8 mouse cellular contexts compared by ENCODE assay signal in genomic region chr3:28781848-28782247, GRCm38 (mm10). TPM values are rescaled to one million over a fixed set of nuclear protein-coding genes. Genes with fewer than 3 reads are reported as not detected.
A peak's percentile ranks its signal among the peaks of the same experiment; 100 is the strongest.
DNase-seq lines count a peak whose midpoint lies in the region; ATAC-seq and TF ChIP-seq lines count a peak whose summit lies in the region.

No protein-coding gene starts in this region.

- H3K4me3 ChIP-seq in kidney, embryonic 15.5 days (replicated peaks) = peak overlapping the region; percentile 65
- peak overlapping the region; percentile 92 for H3K4me3 ChIP-seq in embryonic facial prominence, embryonic 10.5 days
- no peak overlapping the region for H3K4me3 ChIP-seq in myocyte

- TF ChIP-seq POLR2A in myocyte (IDR thresholded peaks at IDR 0.05; ENCODE audit: insufficient read length, low read depth) = no peak

- H3K4me2 ChIP-seq in kidney, embryonic 15.5 days = peak overlapping the region; percentile 99
- peak overlapping the region; percentile 66 for H3K4me2 ChIP-seq in myocyte (ENCODE audit: low read depth)

- H3ac ChIP-seq in myocyte (ENCODE audit: control insufficient read depth, insufficient read length) = peak overlapping the region; percentile 61

- no peaks in the 10 kb centered on the region for H3K79me2 ChIP-seq in myocyte (ENCODE audit: control insufficient read depth, insufficient read depth)

- peaks cover 12% of the 10 kb centered on the region for H3K4me1 ChIP-seq in kidney, embryonic 15.5 days
- H3K4me1 ChIP-seq in embryonic facial prominence, embryonic 10.5 days = peaks cover 9% of the 10 kb centered on the region

- H3K27me3 ChIP-seq in kidney, embryonic 15.5 days = no peaks in the 10 kb centered on the region
- peaks cover 16% of the 10 kb centered on the region for H3K27me3 ChIP-seq in embryonic facial prominence, embryonic 10.5 days (replicated peaks; ENCODE audit: low read depth, poor library complexity, severe bottlenecking)
- no peaks in the 10 kb centered on the region for H3K27me3 ChIP-seq in myocyte (ENCODE audit: control insufficient read depth, insufficient read depth, insufficient read length)

- no peak overlapping the region for H3K27ac ChIP-seq in kidney, embryonic 15.5 days
- H3K27ac ChIP-seq in embryonic facial prominence, embryonic 10.5 days (replicated peaks) = peak overlapping the region; percentile 83

- H3K36me3 ChIP-seq in kidney, embryonic 15.5 days = no peaks in the 10 kb centered on the region
- H3K36me3 ChIP-seq in embryonic facial prominence, embryonic 10.5 days (replicated peaks) = no peaks in the 10 kb centered on the region; the same call in 1 of the 2 replicates
- H3K36me3 ChIP-seq in myocyte (ENCODE audit: control insufficient read depth, insufficient read depth) = no peaks in the 10 kb centered on the region

- H3K9me3 ChIP-seq in kidney, embryonic 15.5 days (replicated peaks) = no peaks in the 10 kb centered on the region
- no peaks in the 10 kb centered on the region for H3K9me3 ChIP-seq in embryonic facial prominence, embryonic 10.5 days

- 17% methylated on average over 14 of the region's 14 CpGs for WGBS in kidney, embryonic 15.5 days
- WGBS in embryonic facial prominence, embryonic 10.5 days = 23% methylated on average over 14 of the region's 14 CpGs

- H3K9ac ChIP-seq in kidney, embryonic 15.5 days = peak overlapping the region; percentile 80

- DNase-seq in kidney, postnatal 10 days = no peak
- DNase-seq in embryonic facial prominence, embryonic 10.5 days (ENCODE audit: low spot score) = no peak
- DNase-seq in urinary bladder, postnatal 10 days (ENCODE audit: low spot score) = no peak
- no peak for DNase-seq in frontal cortex, adult 2 months (ENCODE audit: extremely low spot score in 1 of 2, low spot score in 1 of 2)
- no peak for DNase-seq in adrenal gland, postnatal 4 days (ENCODE audit: low spot score in 2 of 2)

- no peak for ATAC-seq in kidney, embryonic 15.5 days (replicated peaks; ENCODE audit: low FRiP score)
- ATAC-seq in inflammation-experienced regulatory T-cells, adult 6 months = peak; percentile 3

TF ChIP-seq in myocyte, 11 proteins besides CTCF, POLR2A, EP300 and RAD21:
- TF ChIP-seq MYOD1 (IDR thresholded peaks at IDR 0.05; ENCODE audit: control insufficient read depth in 1 of 3, insufficient read length in 2 of 3, low read depth in 2 of 3) (no peak), TCF12 (IDR thresholded peaks at IDR 0.05; ENCODE audit: insufficient read depth, poor library complexity, severe bottlenecking) (no peak), E2F4 (IDR thresholded peaks at IDR 0.05; ENCODE audit: insufficient read depth) (no peak), SRF (IDR thresholded peaks at IDR 0.05; ENCODE audit: control insufficient read depth, insufficient read length, low read depth) (no peak), MAX (IDR thresholded peaks at IDR 0.05; ENCODE audit: low read depth) (no peak), POLR2AphosphoS2 (IDR thresholded peaks at IDR 0.05; ENCODE audit: insufficient read length, low read depth) (no peak), TCF3 (IDR thresholded peaks at IDR 0.05; ENCODE audit: insufficient read length, low read depth) (no peak), REST (IDR thresholded peaks at IDR 0.05; ENCODE audit: insufficient read depth, insufficient read length) (no peak), MYOG (IDR thresholded peaks at IDR 0.05; ENCODE audit: control insufficient read depth in 1 of 3, insufficient read depth in 1 of 3, insufficient read length in 2 of 3, low read depth in 2 of 3) (no peak)
TF ChIP-seq in myocyte: peak in this region for 0.

RNA-seq across cellular contexts. Expression of gene Eif5a2, which starts 0.8 kb away (rescaled TPM):
- polyA plus RNA-seq in kidney, embryonic 15.5 days (2015; fragmentation: Nextera tagmentation; extraction: Ambion mirVana) = 7.4 and 8.0 TPM in 2 replicates
- polyA plus RNA-seq in embryonic facial prominence, embryonic 10.5 days (2016; fragmentation: Nextera tagmentation; extraction: Ambion mirVana) = 12.9 and 13.5 TPM in 2 replicates
- 1 to 10 TPM; 4.2 to 7.2 (median 5.6) TPM for polyA plus RNA-seq in inflammation-experienced regulatory T-cells, adult 6 months (2017; shearing (Covaris generic))
- polyA plus RNA-seq in myocyte (2012; fragmentation: generic; extraction: Trizol) = 0.48 TPM
- 21.6 and 24.4 TPM in 2 replicates for polyA plus RNA-seq in frontal cortex, adult 2 months (2012; rRNA removed)
- 1 to 10 TPM; 4.6 to 5.9 TPM for total RNA-seq in adrenal gland, postnatal 4 days (2021)

RNA-seq across cellular contexts. Expression of gene Rpl22l1, which starts 23.4 kb away (rescaled TPM):
- polyA plus RNA-seq in kidney, embryonic 15.5 days (2015; fragmentation: Nextera tagmentation; extraction: Ambion mirVana) = 412 and 505 TPM in 2 replicates
- 318 and 326 TPM in 2 replicates for polyA plus RNA-seq in embryonic facial prominence, embryonic 10.5 days (2016; fragmentation: Nextera tagmentation; extraction: Ambion mirVana)
- 100 to 1,000 TPM; 509 to 791 (median 702) TPM for polyA plus RNA-seq in inflammation-experienced regulatory T-cells, adult 6 months (2017; shearing (Covaris generic))
- 231 TPM for polyA plus RNA-seq in myocyte (2012; fragmentation: generic; extraction: Trizol)
- polyA plus RNA-seq in frontal cortex, adult 2 months (2012; rRNA removed) = 126 and 158 TPM in 2 replicates
- total RNA-seq in adrenal gland, postnatal 4 days (2021) = 100 to 1,000 TPM; 283 to 296 TPM
